Mouse (Mus musculus): Measurements from ENCODE around the gene S100a3. TPM values are rescaled to one million over a fixed set of nuclear protein-coding genes. Genes with fewer than 3 reads are reported as not detected.

The S100a3 gene
- polyA plus RNA-seq, 1 experiment from 2014 or later = not detected

DNA sequence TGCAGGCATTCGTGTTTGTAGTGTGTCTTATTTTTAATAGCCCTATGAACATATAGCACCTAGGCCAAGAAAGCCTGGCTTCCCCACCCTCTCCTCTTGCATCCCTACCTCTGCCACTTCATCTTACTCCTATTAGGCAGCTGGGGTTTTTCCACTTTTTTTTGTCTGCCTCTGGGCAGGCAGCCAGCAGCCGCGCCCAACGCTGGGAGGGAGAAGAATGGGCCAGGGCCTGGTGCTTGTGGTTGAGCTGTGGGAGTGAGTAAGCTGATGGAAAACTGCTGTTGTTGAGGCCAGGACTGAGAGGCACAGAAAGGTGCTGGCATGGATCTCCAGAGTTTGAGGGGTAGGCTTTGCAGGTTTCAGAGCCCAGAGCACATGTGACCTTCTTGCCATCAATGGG, 44.0 kb downstream of the S100a3 start:
- no peaks in the 10 kb centered on the region for H3K9me3 ChIP-seq (replicated peaks)
- no peaks in the 10 kb centered on the region for H3K27me3 ChIP-seq
- peaks cover 8% of the 10 kb centered on the region for H3K4me1 ChIP-seq (replicated peaks)
- 51% methylated on average over 4 of the region's 4 CpGs for WGBS (ENCODE audit: insufficient replicate concordance)
- DNase-seq (no peak), ATAC-seq (ENCODE audit: low read depth) (no peak)
- no peak overlapping the region for H3K4me2 ChIP-seq
- H3K9ac ChIP-seq = no peak overlapping the region
- no peak overlapping the region for H3K4me3 ChIP-seq (replicated peaks)
- H3K27ac ChIP-seq = no peak overlapping the region
- no peaks in the 10 kb centered on the region for H3K36me3 ChIP-seq

DNA sequence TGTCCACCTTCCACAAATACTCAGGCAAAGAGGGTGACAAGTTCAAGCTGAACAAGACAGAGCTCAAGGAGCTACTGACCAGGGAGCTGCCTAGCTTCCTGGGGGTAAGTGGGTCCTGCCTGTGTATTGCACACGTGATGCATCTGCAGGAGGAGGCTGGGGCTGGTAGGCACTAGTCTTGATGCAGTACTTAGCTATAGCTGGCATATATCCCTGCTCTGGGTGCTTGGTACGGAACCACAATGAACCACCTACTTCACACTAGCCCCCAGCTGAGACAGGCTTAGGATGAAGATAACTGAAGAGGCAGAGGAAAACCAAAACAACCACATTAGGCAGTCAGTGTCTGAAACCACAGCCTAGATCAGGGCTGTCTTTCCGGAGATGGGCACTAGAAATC, 44.7 kb downstream of the S100a3 start:
- no peak overlapping the region for H3K4me2 ChIP-seq
- 34% methylated on average over 3 of the region's 3 CpGs for WGBS (ENCODE audit: insufficient replicate concordance)
- no peak overlapping the region for H3K9ac ChIP-seq
- peaks cover 8% of the 10 kb centered on the region for H3K4me1 ChIP-seq (replicated peaks)
- ATAC-seq (ENCODE audit: low read depth) (no peak), DNase-seq (no peak)
- no peaks in the 10 kb centered on the region for H3K36me3 ChIP-seq
- H3K4me3 ChIP-seq (replicated peaks) = no peak overlapping the region
- no peak overlapping the region for H3K27ac ChIP-seq
- H3K9me3 ChIP-seq (replicated peaks) = no peaks in the 10 kb centered on the region
- H3K27me3 ChIP-seq = no peaks in the 10 kb centered on the region

GRCm38 (mm10) chr3:90605736-90606135, 45.4 kb downstream of the S100a3 start:
- WGBS (ENCODE audit: insufficient replicate concordance) = 62% methylated on average over 2 of the region's 2 CpGs
- DNase-seq (no peak), ATAC-seq (ENCODE audit: low read depth) (no peak)
- H3K4me1 ChIP-seq (replicated peaks) = peaks cover 8% of the 10 kb centered on the region
- H3K36me3 ChIP-seq = no peaks in the 10 kb centered on the region
- no peak overlapping the region for H3K4me3 ChIP-seq (replicated peaks)
- no peaks in the 10 kb centered on the region for H3K9me3 ChIP-seq (replicated peaks)
- H3K4me2 ChIP-seq = no peak overlapping the region
- no peak overlapping the region for H3K27ac ChIP-seq
- H3K27me3 ChIP-seq = no peaks in the 10 kb centered on the region
- H3K9ac ChIP-seq = no peak overlapping the region

GRCm38 (mm10) chr3:90606185-90606584, 45.8 kb downstream of the S100a3 start:
- DNase-seq = no peak
- Histone ChIP-seq H3K36me3 (no peaks in the 10 kb centered on the region), H3K4me3 (replicated peaks) (no peak overlapping the region), H3K4me1 (replicated peaks) (peaks cover 8% of the 10 kb centered on the region), H3K9me3 (replicated peaks) (no peaks in the 10 kb centered on the region), H3K9ac (no peak overlapping the region), H3K27ac (no peak overlapping the region), H3K27me3 (no peaks in the 10 kb centered on the region), H3K4me2 (no peak overlapping the region)
- WGBS (ENCODE audit: insufficient replicate concordance) = 68% methylated on average over 6 of the region's 6 CpGs
- no peak for ATAC-seq (ENCODE audit: low read depth)

DNA sequence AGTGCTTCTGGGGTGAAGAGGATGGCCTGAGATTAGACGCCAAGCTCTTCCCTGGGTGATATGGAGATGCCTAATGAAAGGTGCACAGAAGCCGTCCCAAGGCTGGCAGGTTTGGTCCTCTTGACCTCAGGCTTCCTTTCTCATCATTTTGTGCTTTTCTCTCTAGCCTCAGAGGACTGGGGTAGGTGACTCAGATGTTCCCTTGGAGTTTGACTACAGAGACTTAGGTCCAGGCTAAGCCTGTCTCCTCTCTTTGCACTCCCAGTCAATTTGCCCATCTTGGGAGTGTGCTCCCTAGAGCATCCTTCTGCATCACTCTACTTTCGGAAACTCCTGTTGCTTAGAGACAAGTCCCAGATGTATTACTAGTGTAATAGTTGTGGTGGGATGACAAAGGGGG, 47.0 kb downstream of the S100a3 start:
- Histone ChIP-seq H3K9me3 (replicated peaks) (no peaks in the 10 kb centered on the region), H3K9ac (no peak overlapping the region), H3K27ac (no peak overlapping the region), H3K4me2 (no peak overlapping the region), H3K4me3 (replicated peaks) (no peak overlapping the region), H3K4me1 (replicated peaks) (peaks cover 8% of the 10 kb centered on the region), H3K36me3 (no peaks in the 10 kb centered on the region), H3K27me3 (no peaks in the 10 kb centered on the region)
- no peak for DNase-seq
- ATAC-seq (ENCODE audit: low read depth) = no peak
- WGBS (ENCODE audit: insufficient replicate concordance) = 70% methylated on average over 3 of the region's 3 CpGs

DNA sequence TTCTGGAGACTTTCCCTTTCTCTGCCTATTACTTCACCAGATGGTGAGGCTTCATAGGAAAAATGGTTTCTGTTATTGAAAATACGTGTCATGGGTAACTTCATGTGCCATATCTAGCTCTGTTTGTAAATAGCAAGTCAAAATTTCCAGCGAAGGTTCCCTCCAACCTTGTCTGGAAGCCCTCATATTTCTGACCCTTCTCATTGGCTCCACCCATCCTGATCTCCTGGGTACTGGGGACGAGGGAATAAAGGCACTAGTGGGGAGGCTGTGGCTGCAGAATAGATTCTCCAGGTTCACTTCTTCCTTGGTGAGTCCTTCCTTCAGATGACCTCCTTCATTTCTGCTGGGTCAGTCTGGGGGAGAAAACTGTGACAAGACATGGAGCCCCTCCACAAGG, 47.8 kb downstream of the S100a3 start, which contains the start of gene S100a5:
Gene S100a5 (plus strand): TSS at position 301 of the 400 bp plus-strand sequence.
- Histone ChIP-seq H3K9ac (no peak within 1 kb of the TSS), H3K4me1 (replicated peaks) (peaks cover 15% of the 10 kb centered on the region), H3K9me3 (replicated peaks) (no peaks in the 10 kb centered on the region), H3K27me3 (peaks cover 3% of the 10 kb centered on the region; the same call in 1 of the 2 replicates), H3K36me3 (no peaks in the 10 kb centered on the region), H3K27ac (no peak within 1 kb of the TSS), H3K4me3 (replicated peaks) (no peak within 1 kb of the TSS), H3K4me2 (no peak within 1 kb of the TSS)
- no peak for ATAC-seq (ENCODE audit: low read depth)
- DNase-seq = no peak
- 35% methylated on average over 3 of the region's 3 CpGs for WGBS (ENCODE audit: insufficient replicate concordance)

DNA sequence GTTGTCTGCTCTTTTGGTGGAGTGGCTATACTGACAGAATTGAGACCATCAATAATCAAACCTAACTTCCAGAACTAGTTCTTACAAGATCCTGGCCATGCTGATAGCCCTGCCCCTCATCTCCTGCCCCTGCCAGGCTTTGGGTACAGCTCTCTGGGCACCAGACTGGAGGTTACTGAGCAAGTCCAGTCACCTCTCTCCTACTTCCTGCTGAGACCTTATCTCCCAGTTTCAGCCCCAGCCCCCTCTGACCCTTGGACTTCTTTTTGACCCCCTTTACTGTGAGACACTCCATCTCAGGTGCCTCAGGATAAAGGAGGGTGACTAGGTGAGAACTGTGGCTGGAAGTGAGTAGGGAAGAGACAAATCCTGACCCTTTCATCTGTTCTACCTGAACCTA, 48.7 kb downstream of the S100a3 start:
- no peak for ATAC-seq (ENCODE audit: low read depth)

GRCm38 (mm10) chr3:90611494-90611893, 51.1 kb downstream of the S100a3 start:
- no peaks in the 10 kb centered on the region for H3K9me3 ChIP-seq (replicated peaks)

More for the DNA sequence above, 48.7 kb downstream of the S100a3 start:
- Histone ChIP-seq H3K4me3 (replicated peaks) (no peak overlapping the region), H3K4me1 (replicated peaks) (peaks cover 14% of the 10 kb centered on the region), H3K36me3 (no peaks in the 10 kb centered on the region), H3K27me3 (peaks cover 11% of the 10 kb centered on the region; the same call in 1 of the 2 replicates), H3K9me3 (replicated peaks) (no peaks in the 10 kb centered on the region), H3K4me2 (no peak overlapping the region), H3K9ac (no peak overlapping the region), H3K27ac (no peak overlapping the region)
- no peak for DNase-seq

GRCm38 (mm10) chr3:90612061-90612460, 51.7 kb downstream of the S100a3 start:
- 30% methylated on average over 4 of the region's 4 CpGs for WGBS (ENCODE audit: insufficient replicate concordance)
- Histone ChIP-seq H3K4me2 (no peak overlapping the region), H3K27me3 (peaks cover 11% of the 10 kb centered on the region; the same call in 1 of the 2 replicates), H3K9me3 (replicated peaks) (no peaks in the 10 kb centered on the region), H3K4me3 (replicated peaks) (no peak overlapping the region), H3K36me3 (no peaks in the 10 kb centered on the region), H3K9ac (no peak overlapping the region), H3K4me1 (replicated peaks) (peaks cover 8% of the 10 kb centered on the region), H3K27ac (no peak overlapping the region)
- DNase-seq = no peak
- ATAC-seq (ENCODE audit: low read depth) = no peak

More at GRCm38 (mm10) chr3:90611494-90611893, 51.1 kb downstream of the S100a3 start:
- Histone ChIP-seq H3K27me3 (peaks cover 11% of the 10 kb centered on the region; the same call in 1 of the 2 replicates), H3K9ac (no peak overlapping the region), H3K4me3 (replicated peaks) (no peak overlapping the region), H3K4me2 (no peak overlapping the region), H3K4me1 (replicated peaks) (peaks cover 8% of the 10 kb centered on the region), H3K27ac (no peak overlapping the region), H3K36me3 (no peaks in the 10 kb centered on the region)
- ATAC-seq (ENCODE audit: low read depth) = no peak
- no peak for DNase-seq
- WGBS (ENCODE audit: insufficient replicate concordance) = 65% methylated on average over 3 of the region's 3 CpGs

DNA sequence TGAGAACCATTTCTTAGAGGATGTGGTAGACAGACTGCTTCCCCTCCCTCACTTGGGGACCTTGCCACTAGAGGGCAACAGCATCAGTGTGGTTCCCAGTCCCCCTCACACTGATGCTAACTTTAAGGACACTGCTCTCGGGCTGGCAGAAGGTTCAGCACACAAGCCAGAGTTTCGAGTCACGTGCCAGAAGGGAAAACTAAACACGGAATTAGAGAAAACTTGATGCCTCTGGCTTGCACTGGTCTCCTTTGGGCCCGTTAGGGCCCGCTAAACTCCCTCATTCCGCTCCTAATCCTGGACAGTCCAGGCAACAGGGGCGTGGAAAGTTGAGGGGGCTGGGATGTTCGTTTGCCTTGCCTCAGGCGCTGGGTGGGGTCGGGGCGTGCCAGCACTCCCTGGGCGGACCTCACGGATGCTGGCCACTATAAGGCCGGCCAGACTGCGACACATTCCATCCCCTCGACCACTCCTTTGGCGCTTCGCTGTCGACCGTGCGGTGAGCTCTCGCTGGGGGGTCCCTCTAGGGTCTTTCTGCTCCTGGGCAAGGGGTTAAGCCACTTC, 52.4 kb downstream of the S100a3 start, which contains the start of gene S100a6:
Gene S100a6 (plus strand): TSS at position 155 of the 564 bp plus-strand sequence.
- H3K4me2 ChIP-seq = peak within 1 kb of the TSS; percentile 52
- ATAC-seq (ENCODE audit: low read depth) (peak; percentile 50; the same call in 1 of the 2 replicates), DNase-seq (no peak)
- no peaks in the 10 kb centered on the region for H3K9me3 ChIP-seq (replicated peaks)
- peaks cover 11% of the 10 kb centered on the region; the same call in 1 of the 2 replicates for H3K27me3 ChIP-seq
- peaks cover 8% of the 10 kb centered on the region for H3K4me1 ChIP-seq (replicated peaks)
- no peak within 1 kb of the TSS for H3K27ac ChIP-seq
- no peaks in the 10 kb centered on the region for H3K36me3 ChIP-seq
- no peak within 1 kb of the TSS for H3K9ac ChIP-seq
- H3K4me3 ChIP-seq (replicated peaks) = peak within 1 kb of the TSS; percentile 25
- WGBS (ENCODE audit: insufficient replicate concordance) = 1% methylated on average over 23 of the region's 23 CpGs

GRCm38 (mm10) chr3:90613461-90614147, 53.2 kb downstream of the S100a3 start:
- 35% methylated on average over 7 of the region's 7 CpGs for WGBS (ENCODE audit: insufficient replicate concordance)
- Histone ChIP-seq H3K4me3 (replicated peaks) (peak overlapping the region; percentile 25; the same call in 1 of the 2 replicates), H3K4me1 (replicated peaks) (peaks cover 8% of the 10 kb centered on the region), H3K27me3 (peaks cover 11% of the 10 kb centered on the region; the same call in 1 of the 2 replicates), H3K9ac (no peak overlapping the region), H3K27ac (no peak overlapping the region), H3K36me3 (no peaks in the 10 kb centered on the region), H3K9me3 (replicated peaks) (no peaks in the 10 kb centered on the region), H3K4me2 (peak overlapping the region; percentile 52; the same call in 1 of the 2 replicates)
- DNase-seq (no peak), ATAC-seq (ENCODE audit: low read depth) (no peak)

Data from liver, embryonic 13.5 days (tissue).